Mouse (Mus musculus) 3T3-L1 (cell line): ENCODE data around the gene Lrrc10b.
A peak's percentile ranks its signal among the peaks of the same experiment; 100 is the strongest.

ENCODE experiments used
- DNase-seq: peaks from one replicate; pipeline ENCODE4 v3.0.0-alpha.2; 2015; ENCODE audit warnings: low read depth, low spot score

Lrrc10b gene

GRCm38 (mm10) chr19:10456752-10457483, at the start of gene Lrrc10b:
TSS of gene Lrrc10b (minus strand) at chr19:10457473.
- no peak for DNase-seq

DNA sequence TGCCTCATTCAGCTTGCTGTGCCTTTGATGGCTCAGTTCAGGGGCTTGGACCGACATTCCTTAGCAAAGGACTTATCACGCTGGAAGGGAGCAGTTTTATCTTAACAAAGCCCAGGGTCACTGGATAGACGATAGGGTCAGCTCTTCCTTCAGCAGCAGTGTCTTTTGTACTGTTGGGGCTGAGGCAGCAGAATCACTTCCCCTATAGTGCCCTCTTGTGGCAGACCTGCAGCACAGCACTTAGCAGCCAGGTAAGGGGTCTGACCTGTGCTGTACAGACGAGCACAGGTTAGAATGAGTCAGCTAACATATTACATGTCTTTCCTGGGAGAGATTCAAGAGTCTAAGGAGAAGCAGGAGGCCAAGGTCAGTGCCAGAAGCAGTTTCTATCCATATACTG, 45.3 kb upstream of the Lrrc10b start:
- DNase-seq: peak; percentile 69

DNA sequence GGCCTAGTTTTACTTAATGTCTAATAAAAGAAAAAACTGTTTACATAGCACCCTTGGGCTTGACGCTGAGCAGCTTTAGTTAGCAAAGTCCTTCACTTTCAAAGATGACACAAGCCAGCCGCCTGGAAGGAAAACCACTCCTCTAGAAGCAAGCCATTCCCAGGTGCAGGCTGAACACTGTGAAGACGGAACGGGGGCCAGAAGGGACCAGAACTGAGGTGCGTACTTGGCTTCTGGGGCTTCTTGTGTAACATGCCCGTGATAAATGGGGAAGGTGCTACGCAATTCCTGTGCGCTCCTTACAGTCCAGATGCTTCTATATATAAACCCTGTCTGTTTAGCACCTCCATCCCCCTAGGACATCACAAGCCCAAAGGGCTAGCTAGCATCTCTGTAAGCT, 43.3 kb upstream of the Lrrc10b start:
- no peak for DNase-seq

- peak; percentile 95 for DNase-seq
Measured at GRCm38 (mm10) chr19:10497512-10498160, 40.4 kb upstream of the Lrrc10b start.

GRCm38 (mm10) chr19:10496976-10497375, 39.7 kb upstream of the Lrrc10b start:
- DNase-seq: no peak

GRCm38 (mm10) chr19:10495670-10496069, 38.4 kb upstream of the Lrrc10b start:
- DNase-seq: peak; percentile 21

DNA sequence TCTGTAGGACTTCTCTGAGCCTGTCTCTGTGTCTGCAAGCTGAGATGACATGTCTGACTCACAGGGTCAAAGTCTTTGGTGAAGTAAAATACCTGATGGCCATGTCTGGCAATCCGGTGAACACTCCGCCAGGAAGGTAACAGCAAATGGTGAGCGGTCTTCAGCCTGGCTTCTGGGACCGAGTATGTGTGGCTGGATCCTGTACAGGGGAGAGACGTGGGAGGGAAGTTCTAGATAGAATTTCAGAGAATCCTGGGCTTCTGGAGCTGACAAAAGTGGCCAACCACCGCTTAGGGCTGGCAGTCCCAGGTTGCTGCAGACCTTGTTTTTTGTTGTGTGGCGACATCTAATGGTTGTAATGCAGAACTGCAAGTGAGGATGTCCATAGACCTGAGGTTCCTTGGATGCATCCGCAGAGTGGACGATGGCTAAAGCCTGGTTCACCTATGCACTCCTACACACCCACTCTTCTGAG, 29.0 kb upstream of the Lrrc10b start:
- DNase-seq: peak; percentile 87

DNA sequence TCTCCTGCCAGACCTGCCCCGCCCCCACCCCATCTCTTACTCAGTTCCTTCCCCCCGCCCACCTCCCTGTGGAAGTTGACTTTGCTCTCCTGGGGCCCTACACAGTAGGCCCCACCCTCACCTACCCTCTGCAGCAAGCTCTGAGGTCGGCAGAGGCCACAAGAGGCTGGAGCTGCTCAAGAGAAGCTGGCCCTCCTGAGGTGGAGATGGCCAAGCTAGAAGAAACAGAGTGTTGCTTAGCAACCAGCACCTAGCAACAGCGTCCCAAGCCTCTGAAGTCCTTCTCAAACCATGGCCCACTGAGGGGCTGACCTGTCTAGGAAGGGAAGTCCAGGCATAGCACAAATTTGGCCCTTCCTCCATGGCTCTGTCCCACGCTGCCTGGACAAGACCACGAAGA, 25.4 kb upstream of the Lrrc10b start, which contains the start of gene Ppp1r32:
TSS of gene Ppp1r32 (minus strand) at position 226 of the 400 bp plus-strand sequence.
- DNase-seq: no peak

DNA sequence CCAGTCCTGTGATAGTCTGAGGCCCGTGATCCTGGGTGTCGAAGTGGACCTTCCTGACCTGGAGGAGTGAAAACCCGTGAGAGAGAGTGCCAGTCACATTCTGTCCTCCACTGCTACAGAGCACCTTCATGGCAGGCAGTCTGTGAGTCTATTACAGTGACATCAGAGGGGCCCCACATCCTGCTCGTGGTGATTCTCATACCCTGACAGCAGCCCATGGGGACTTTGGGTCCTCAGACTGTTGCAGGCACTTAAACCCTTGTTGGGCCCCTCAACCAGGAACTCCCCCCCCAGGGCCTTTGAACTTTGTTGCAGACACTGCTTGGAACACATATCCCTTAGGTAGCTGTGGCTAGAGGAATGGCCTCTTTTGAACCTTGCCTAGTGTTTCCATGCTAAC, 22.3 kb upstream of the Lrrc10b start:
- no peak for DNase-seq

DNA sequence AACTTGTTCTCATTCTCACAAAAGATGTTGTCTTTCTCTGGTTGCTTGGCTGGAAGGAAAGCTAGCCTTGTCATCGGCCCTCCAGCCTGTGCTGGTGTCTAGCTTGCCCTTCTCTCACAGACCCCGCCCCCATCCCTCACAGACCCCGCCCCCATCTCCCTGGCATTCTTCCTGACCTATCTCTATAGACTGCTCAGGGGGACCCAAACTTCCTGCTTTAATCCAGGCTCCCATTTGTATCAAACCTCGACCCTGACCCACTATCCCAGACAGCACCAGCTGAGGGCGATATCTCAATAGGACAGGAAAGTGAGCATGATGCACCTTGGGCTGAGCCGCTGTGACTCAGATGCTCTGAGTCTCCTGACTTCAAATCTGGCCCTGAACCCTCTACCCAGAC, 16.5 kb upstream of the Lrrc10b start:
- DNase-seq: no peak

DNA sequence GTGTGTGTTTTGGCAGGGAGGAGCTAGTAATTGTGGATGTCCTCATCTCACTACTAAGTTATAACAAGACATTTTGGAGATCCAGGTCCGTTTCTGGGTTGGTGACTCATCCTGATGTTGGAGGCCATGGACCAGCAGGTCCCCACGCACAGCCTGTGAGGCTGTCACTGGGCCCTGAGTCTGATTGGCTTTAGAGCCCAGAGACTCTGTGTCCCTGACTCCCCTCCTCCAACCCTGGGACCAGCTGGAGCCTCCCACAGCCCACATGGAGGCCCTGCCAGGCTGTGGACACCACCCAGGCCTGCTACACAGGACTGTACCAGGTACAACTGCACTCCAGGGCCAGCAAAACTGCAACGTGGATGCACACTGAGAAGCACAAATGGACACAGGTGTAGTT, 15.7 kb upstream of the Lrrc10b start:
- DNase-seq: no peak

GRCm38 (mm10) chr19:10469171-10469658, 11.9 kb upstream of the Lrrc10b start:
- no peak for DNase-seq

DNA sequence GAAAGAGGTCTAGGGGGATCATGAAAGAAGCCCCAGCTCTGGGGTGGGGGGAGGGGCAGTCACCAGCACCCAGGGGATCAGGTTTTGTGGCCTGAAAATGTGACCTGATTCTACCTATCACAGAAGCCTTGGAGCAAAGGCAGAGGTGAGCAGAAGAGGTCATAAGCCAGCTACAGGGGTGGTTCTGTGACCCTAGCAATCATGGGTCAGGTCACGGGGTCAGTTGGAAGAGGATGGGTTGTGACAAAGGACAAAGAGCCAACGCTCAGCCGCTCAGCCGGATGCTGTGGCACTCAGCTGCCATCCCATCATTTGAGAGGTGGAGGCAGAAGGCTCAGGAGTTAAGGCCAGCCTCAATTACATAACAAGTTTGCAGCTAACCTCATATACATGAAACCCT, 7.2 kb upstream of the Lrrc10b start:
- no peak for DNase-seq

GRCm38 (mm10) chr19:10461584-10461983, 4.3 kb upstream of the Lrrc10b start:
- DNase-seq: no peak

- no peak for DNase-seq
Measured at GRCm38 (mm10) chr19:10459907-10460306, 2.6 kb upstream of the Lrrc10b start.

GRCm38 (mm10) chr19:10458096-10458495, 823 bp upstream of the Lrrc10b start:
- DNase-seq: peak; percentile 43

DNA sequence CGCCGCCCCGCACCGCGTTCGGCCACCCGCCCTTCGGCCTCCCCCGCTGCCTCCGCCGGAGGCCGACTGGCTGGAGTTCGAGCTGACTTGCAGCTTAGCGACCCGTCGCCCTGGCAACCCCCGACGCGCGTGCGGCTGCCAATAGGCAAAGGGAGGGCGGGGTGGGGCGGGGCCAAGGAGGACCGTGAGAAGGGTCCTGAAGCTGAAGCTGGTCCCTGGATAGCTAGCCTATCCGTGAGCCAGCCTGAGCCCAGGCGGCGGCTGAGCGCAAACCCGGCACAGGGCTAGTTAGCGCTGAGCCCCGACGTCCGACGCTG, 169 bp upstream of the Lrrc10b start:
- no peak for DNase-seq

DNA sequence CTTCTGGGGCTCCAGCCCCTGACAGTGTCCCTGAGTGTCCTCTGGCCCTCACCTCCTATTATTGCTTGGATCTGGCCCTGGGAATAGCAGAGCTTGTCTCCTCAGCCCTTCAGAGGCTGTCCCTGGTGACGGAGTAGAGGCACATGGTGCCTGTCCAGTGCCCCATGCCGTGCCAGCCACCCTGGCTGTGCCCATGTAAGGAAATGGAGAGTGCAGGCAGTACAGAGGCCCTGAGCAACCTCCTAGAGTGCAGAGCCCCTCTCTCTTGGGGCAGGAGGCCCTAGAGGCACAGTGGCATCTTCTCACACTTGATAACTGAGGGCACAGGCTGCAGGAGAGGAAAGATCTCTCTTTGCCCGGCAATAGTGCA, 1.9 kb downstream of the Lrrc10b start:
- no peak for DNase-seq

GRCm38 (mm10) chr19:10454718-10455436, 2.4 kb downstream of the Lrrc10b start:
- DNase-seq: no peak

DNA sequence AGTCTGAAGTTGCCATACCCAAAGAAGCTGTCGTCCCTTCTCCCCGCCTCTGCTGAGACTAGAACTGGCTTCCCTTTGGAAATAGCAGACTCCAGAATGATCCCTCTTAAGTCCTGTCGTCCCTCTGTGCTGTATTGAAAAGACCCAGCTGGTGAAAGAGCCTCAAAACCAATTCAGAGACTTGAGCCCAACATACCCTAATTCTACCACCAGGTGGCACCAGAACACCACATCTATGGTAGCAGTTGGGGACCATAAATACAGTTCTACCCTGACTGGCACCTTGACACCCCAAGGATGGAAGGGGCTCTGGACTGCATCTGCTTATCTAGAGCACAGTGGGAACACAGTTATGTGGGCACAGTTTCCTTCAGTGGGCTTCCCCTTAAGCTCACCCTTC, 7.6 kb downstream of the Lrrc10b start:
- peak; percentile 88 for DNase-seq

GRCm38 (mm10) chr19:10449190-10449589, 8.1 kb downstream of the Lrrc10b start:
- no peak for DNase-seq

GRCm38 (mm10) chr19:10448275-10448674, 9.0 kb downstream of the Lrrc10b start:
- no peak for DNase-seq
